Mouse (Mus musculus) lung, postnatal 0 days (tissue): Measurements from ENCODE around the gene Plekhh3. TPM values are rescaled to one million over a fixed set of nuclear protein-coding genes. Genes with fewer than 3 reads are reported as not detected.
A peak's percentile ranks its signal among the peaks of the same experiment; 100 is the strongest.

Experiments
- ATAC-seq: fragments of 200-750 bp; cut with Nextera tagmentation; 2 replicates; pipeline ENCODE4 v1.8.0; 2017; ENCODE audit warnings: moderate library complexity
- DNase-seq: peaks from one replicate; pipeline ENCODE4 v3.0.0-alpha.2; 2016; ENCODE audit warnings: low spot score
- H3K27ac ChIP-seq: fragments of 300-500 bp; sonication (generic); 2 replicates; pipeline ENCODE4 v1.5.1; 2014; ENCODE audit warnings: antibody characterized with exemption, mild to moderate bottlenecking, low read length, mixed read lengths
- H3K27me3 ChIP-seq: fragments of 300-500 bp; sonication (generic); replicated peaks from 2 replicates; pipeline ENCODE4 v1.6.1; 2014; ENCODE audit warnings: low read length, mixed read lengths; ENCODE audit not compliant: insufficient read depth
- H3K36me3 ChIP-seq: fragments of 300-500 bp; sonication (generic); 2 replicates; pipeline ENCODE4 v1.6.1; 2014; ENCODE audit warnings: low read length, mixed read lengths; ENCODE audit not compliant: insufficient read depth
- H3K4me1 ChIP-seq: fragments of 300-500 bp; sonication (generic); 2 replicates; pipeline ENCODE4 v1.6.1; 2014; ENCODE audit warnings: antibody characterized with exemption, low read depth, low read length, mixed read lengths; ENCODE audit not compliant: insufficient read depth
- H3K4me2 ChIP-seq: fragments of 300-500 bp; sonication (generic); replicated peaks from 2 replicates; pipeline ENCODE4 v1.6.1; 2014; ENCODE audit warnings: low read depth, mild to moderate bottlenecking, low read length, moderate library complexity, mixed read lengths
- H3K4me3 ChIP-seq: fragments of 300-500 bp; sonication (generic); 2 replicates; pipeline ENCODE4 v1.5.1; 2014; ENCODE audit warnings: low read depth, low read length
- H3K9ac ChIP-seq: fragments of 300-500 bp; sonication (generic); replicated peaks from 2 replicates; pipeline ENCODE4 v1.6.1; 2014; ENCODE audit warnings: low read depth, mild to moderate bottlenecking
- H3K9me3 ChIP-seq: fragments of 300-500 bp; sonication (generic); 2 replicates; pipeline ENCODE4 v1.6.1; 2016; ENCODE audit warnings: low read length, mixed read lengths
- CTCF ChIP-seq: IDR thresholded peaks from 2 replicates; pipeline ENCODE4 v1.5.1; 2016; ENCODE audit warnings: antibody characterized with exemption, mild to moderate bottlenecking
- EP300 ChIP-seq: IDR thresholded peaks from 2 replicates; pipeline ENCODE4 v1.6.1; 2016; ENCODE audit warnings: antibody characterized with exemption, mild to moderate bottlenecking, control low read depth
- WGBS: fragments of 180-500 bp; shearing (Covaris S2); extraction: QIAGEN DNeasy Blood & Tissue Kit; methylation state at CpG from one replicate; pipeline ENCODE4 v1.1.7; 2014; 5-methylcytosine and 5-hydroxymethylcytosine counted together
- polyA plus RNA-seq: library from polyadenylated mRNA; unstranded; fragments of >200 nt; fragmentation: Nextera tagmentation; extraction: Ambion mirVana; gene quantifications from 2 replicates; pipeline ENCODE4 v1.2.1, GENCODE M21; 2015

Gene Plekhh3
- polyA plus RNA-seq, 1 experiment from 2014 or later, result 14.2 TPM

DNA sequence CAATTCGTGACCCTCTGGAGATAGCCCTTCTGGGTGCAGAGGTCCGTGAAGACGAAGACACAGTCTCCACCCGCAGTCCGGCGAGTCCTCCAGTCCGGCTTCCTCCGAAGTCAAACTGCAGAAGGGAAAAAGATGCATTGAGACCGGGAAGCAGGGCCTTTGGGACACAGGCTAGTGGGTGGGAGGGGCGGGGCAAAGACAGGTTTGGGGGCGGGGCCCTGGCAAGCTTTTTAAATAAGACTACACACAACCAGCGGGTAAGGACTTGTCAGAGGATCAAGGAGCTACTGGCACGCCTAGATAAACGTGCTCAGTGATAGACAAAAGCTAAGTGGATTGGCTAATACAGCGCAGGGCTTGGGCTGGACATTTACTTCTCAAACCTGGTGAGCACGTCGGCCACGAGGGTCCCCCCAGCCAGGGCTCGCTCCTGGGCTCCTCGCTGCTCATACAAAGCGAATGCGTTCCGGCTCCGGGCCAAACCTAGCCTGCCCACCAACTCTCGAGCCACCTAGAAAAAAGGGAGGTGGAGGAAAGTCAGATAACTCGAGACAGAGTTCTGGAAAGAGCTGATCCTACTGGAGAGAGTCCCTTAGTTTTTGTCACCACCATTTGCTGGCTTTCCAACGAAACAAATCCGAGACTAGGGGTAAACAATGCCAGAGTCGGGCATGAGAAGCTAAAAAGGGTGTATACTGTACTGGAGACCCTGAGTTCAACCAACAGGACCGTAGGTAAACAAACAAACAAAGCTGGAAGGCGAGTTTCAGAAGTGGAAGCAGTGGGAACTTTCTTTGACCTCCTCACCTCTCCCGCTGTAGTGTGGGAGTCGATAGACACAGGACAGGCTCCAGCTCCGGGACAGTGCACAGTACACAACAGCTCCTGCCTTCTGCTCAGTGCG lies 6.2 kb downstream of the Plekhh3 start:
- H3K36me3 ChIP-seq, result peaks cover 23% of the 10 kb centered on the region

DNA sequence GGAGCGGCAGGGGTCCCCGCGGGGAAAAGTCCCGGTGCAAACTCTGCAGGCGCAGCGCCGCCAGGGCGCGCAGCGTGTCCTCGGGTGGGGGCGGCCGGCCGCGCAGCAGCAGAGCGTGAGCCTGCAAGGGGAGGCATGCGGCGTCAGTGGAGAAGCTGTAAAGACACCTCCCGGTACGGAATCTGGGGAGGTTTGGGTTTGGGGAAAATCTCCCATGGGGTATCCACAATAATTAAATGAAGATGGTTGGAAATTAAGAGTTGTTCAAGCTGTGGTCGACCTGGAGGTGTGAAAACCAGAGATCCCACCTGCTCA lies 6.8 kb downstream of the Plekhh3 start:
- H3K27ac ChIP-seq, result no peak overlapping the region
- H3K4me1 ChIP-seq, result peaks cover 12% of the 10 kb centered on the region; the same call in 1 of the 2 replicates
- ATAC-seq (no peak), DNase-seq (no peak)
- 42% methylated on average over 21 of the region's 21 CpGs for WGBS
- TF ChIP-seq EP300 (no peak), CTCF (no peak)
- no peak overlapping the region for H3K4me2 ChIP-seq
- H3K27me3 ChIP-seq, result no peaks in the 10 kb centered on the region; the same call in 1 of the 2 replicates
- H3K9ac ChIP-seq, result no peak overlapping the region
- H3K9me3 ChIP-seq, result no peaks in the 10 kb centered on the region
- peaks cover 23% of the 10 kb centered on the region for H3K36me3 ChIP-seq
- no peak overlapping the region for H3K4me3 ChIP-seq

More for the DNA sequence above, 6.2 kb downstream of the Plekhh3 start:
- ATAC-seq (peak; percentile 44), DNase-seq (peak; percentile 73)
- Histone ChIP-seq H3K9ac (no peak overlapping the region), H3K27ac (no peak overlapping the region), H3K4me2 (no peak overlapping the region), H3K4me1 (peaks cover 14% of the 10 kb centered on the region; the same call in 1 of the 2 replicates), H3K27me3 (no peaks in the 10 kb centered on the region; the same call in 1 of the 2 replicates), H3K9me3 (no peaks in the 10 kb centered on the region), H3K4me3 (no peak overlapping the region)
- TF ChIP-seq CTCF, result no peak
- TF ChIP-seq EP300, result no peak
- 42% methylated on average over 35 of the region's 35 CpGs for WGBS

DNA sequence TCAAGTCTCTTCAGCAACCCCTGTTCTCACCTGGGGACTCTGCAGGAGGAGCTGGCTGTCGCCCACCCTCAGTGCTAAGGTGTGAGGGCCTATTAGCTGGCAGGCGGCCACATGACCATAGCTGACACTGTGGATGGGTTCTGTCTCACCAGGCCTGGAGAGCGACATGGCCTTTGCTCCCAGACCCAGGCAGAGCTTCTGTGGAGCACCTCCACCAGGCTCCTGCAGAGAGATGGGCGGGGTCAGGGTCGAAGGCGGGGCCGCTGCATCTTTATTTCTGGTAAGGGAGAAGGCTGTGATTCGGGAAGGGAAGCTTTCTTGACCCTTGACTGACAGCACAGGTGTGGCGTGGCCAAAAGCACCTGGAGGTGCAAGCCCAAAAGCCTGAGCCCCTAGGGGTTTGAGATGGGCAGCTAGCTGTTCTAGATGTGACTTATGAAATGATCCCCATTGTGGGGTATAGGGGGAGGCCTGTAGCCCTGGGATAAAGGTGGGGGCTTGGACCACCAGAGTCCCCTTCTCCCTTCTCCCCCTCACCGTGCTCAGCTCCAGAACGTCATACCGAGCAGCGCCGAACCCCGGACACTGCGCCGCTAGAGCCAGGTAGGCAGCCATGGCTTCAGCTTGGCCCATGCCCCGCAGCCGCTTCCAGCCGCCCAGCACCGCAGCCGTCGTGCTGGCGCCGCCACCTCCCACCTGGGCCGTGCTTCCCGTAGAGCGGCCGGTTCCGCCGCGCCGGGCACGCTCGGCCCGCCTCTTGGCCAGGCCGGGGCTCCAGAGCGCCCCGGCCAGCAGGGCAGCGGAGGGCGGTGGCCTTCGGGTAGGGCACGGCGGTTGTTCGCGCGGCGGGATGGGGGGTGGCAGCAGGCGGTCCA lies 7.4 kb downstream of the Plekhh3 start:
- no peak for TF ChIP-seq EP300
- no peak for TF ChIP-seq CTCF
- Histone ChIP-seq H3K9ac (no peak overlapping the region), H3K27me3 (no peaks in the 10 kb centered on the region; the same call in 1 of the 2 replicates), H3K9me3 (no peaks in the 10 kb centered on the region), H3K27ac (no peak overlapping the region; the same call in 1 of the 2 replicates), H3K4me1 (peaks cover 6% of the 10 kb centered on the region; the same call in 1 of the 2 replicates), H3K4me2 (no peak overlapping the region), H3K4me3 (no peak overlapping the region), H3K36me3 (peaks cover 23% of the 10 kb centered on the region)
- DNase-seq, result no peak
- no peak for ATAC-seq
- 60% methylated on average over 49 of the region's 49 CpGs for WGBS

DNA sequence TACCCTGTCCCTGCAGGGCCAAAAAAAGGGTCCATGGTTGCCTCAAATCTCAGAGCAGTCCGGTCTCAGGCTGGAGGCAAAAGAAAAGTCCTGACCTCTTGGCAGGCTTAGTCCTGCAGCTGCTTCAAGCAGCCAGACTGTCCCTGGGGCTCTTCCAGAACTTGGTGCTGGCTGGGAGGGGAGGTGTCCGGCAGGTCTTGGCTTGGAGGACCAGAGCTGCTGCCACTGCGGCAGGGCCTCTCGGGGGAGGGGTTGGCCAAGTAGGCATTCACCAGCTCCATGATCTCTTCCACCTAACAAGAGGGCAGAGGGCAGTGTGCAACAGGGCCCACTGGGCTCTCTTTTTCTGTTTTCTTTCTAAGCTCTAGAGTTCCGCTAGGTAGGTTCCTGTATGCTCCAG lies 8.4 kb downstream of the Plekhh3 start:
- H3K4me3 ChIP-seq, result no peak overlapping the region
- H3K9me3 ChIP-seq, result no peaks in the 10 kb centered on the region
- DNase-seq (peak; percentile 73), ATAC-seq (peak; percentile 34)
- H3K27ac ChIP-seq, result peak overlapping the region; percentile 10; the same call in 1 of the 2 replicates
- WGBS, result 51% methylated on average over 5 of the region's 5 CpGs
- H3K9ac ChIP-seq, result no peak overlapping the region
- H3K4me1 ChIP-seq, result peaks cover 2% of the 10 kb centered on the region; the same call in 1 of the 2 replicates
- TF ChIP-seq EP300 (no peak), CTCF (no peak)
- H3K36me3 ChIP-seq, result peaks cover 22% of the 10 kb centered on the region
- H3K27me3 ChIP-seq, result no peaks in the 10 kb centered on the region; the same call in 1 of the 2 replicates
- H3K4me2 ChIP-seq, result no peak overlapping the region

DNA sequence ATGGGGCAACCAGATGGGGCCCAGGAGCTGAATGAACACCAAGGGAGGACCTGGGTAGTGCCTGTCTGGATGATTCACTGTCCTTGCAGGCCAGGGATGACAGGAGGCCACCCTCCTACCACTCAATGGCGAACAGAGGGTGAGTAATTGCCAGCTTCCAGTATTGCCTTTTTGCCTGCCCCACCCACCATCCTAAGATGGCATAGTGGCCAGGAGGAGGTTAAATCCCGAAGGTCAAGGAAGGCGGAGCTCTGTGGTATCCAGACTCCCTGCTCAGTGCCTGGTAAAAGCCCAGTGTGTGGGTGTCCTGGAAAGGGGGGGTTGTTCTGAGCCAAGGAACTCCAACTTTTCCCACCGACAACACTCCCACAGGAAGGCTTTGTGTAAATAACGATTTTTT lies 8.8 kb downstream of the Plekhh3 start:
- Histone ChIP-seq H3K4me2 (no peak overlapping the region), H3K27ac (0 out of 2 replicates have a peak overlapping the region, but pooled peaks have one; percentile 10), H3K4me1 (peaks cover 2% of the 10 kb centered on the region; the same call in 1 of the 2 replicates), H3K9ac (no peak overlapping the region), H3K9me3 (no peaks in the 10 kb centered on the region), H3K4me3 (no peak overlapping the region), H3K36me3 (peaks cover 17% of the 10 kb centered on the region; the same call in 1 of the 2 replicates), H3K27me3 (no peaks in the 10 kb centered on the region; the same call in 1 of the 2 replicates)
- 56% methylated on average over 5 of the region's 5 CpGs for whole genome bisulfite sequencing
- DNase-seq, result peak; percentile 47
- TF ChIP-seq CTCF (no peak), EP300 (peak; percentile 38; the same call in 1 of the 2 replicates)
- peak; percentile 13; the same call in 1 of the 2 replicates for ATAC-seq
